Mouse (Mus musculus) embryonic facial prominence, embryonic 13.5 days (tissue): ENCODE results near the gene Upk3bl. TPM values are rescaled to one million over a fixed set of nuclear protein-coding genes. Genes with fewer than 3 reads are reported as not detected.
A peak's percentile ranks its signal among the peaks of the same experiment; 100 is the strongest.
"Not testable (repeated sequence)": the region's sequence is repeated elsewhere in the genome, so short reads cannot be mapped to it uniquely, and the experiment has no call there.

Experiments
- ATAC-seq: fragments of 200-750 bp; cut with Nextera tagmentation; 2 replicates; pipeline ENCODE4 v1.8.0; 2017; ENCODE audit warnings: low read depth; ENCODE audit not compliant: insufficient number of reproducible peaks, insufficient read depth, low FRiP score, low TSS enrichment
- H3K27ac ChIP-seq: fragments of 300-500 bp; sonication (generic); 2 replicates; pipeline ENCODE4 v1.5.1; 2015; ENCODE audit warnings: moderate library complexity, mild to moderate bottlenecking, inconsistent platforms
- H3K27me3 ChIP-seq: fragments of 300-500 bp; sonication (generic); 2 replicates; pipeline ENCODE4 v1.6.1; 2015; ENCODE audit warnings: mild to moderate bottlenecking, inconsistent platforms
- H3K36me3 ChIP-seq: fragments of 300-500 bp; sonication (generic); 2 replicates; pipeline ENCODE4 v1.6.1; 2015; ENCODE audit warnings: mild to moderate bottlenecking, inconsistent platforms
- H3K4me1 ChIP-seq: fragments of 300-500 bp; sonication (generic); 2 replicates; pipeline ENCODE4 v1.6.1; 2015; ENCODE audit warnings: inconsistent platforms
- H3K4me2 ChIP-seq: fragments of 300-500 bp; sonication (generic); 2 replicates; pipeline ENCODE4 v1.6.1; 2015; ENCODE audit warnings: moderate library complexity, mild to moderate bottlenecking, inconsistent platforms
- H3K4me3 ChIP-seq: fragments of 300-500 bp; sonication (generic); 2 replicates; pipeline ENCODE4 v1.5.1; 2015; ENCODE audit warnings: mild to moderate bottlenecking, inconsistent platforms
- H3K9ac ChIP-seq: fragments of 300-500 bp; sonication (generic); 2 replicates; pipeline ENCODE4 v1.6.1; 2015; ENCODE audit warnings: mild to moderate bottlenecking, inconsistent platforms
- H3K9me3 ChIP-seq: fragments of 300-500 bp; sonication (generic); 2 replicates; pipeline ENCODE4 v1.6.1; 2016; ENCODE audit warnings: inconsistent platforms
- WGBS: fragments of 180-500 bp; shearing (Covaris S2); methylation state at CpG from one replicate; pipeline ENCODE4 v1.1.7; 2015; ENCODE audit warnings: mixed read lengths; 5-methylcytosine and 5-hydroxymethylcytosine counted together
- microRNA-seq: library from miRNA; unstranded; fragments of <30 nt; microRNA quantifications from one replicate; pipeline ENCODE4, GENCODE M21; 2016
- polyA plus RNA-seq: library from polyadenylated mRNA; unstranded; fragments of >200 nt; fragmentation: Nextera tagmentation; extraction: Ambion mirVana; gene quantifications from 2 replicates; pipeline ENCODE4 v1.2.1, GENCODE M21; 2015

Gene Upk3bl
- polyA plus RNA-seq, 1 experiment from 2014 or later, result 6.3 TPM

DNA sequence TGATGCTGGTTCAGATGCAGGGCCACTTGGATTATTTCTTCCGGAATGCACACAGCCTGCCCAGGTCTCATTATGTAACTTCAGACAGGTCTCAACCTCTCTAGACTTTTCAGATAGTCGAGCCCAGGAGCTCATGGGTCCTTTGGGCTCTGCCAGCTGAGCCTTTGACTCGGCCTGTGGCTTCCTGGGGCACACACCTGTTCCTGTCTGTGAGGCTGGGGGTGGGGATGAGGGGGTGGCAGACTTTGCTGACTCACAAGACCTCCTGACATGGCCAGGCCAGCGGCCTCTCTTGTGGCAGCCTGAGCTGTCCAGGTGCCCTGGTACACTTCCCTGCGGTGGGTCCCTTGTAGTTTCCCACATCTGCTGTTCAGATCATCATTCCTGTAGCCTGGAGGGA is 37.6 kb downstream of the Upk3bl start:
- Histone ChIP-seq H3K4me2 (no peak overlapping the region), H3K9me3 (no peaks in the 10 kb centered on the region), H3K9ac (no peak overlapping the region), H3K36me3 (no peaks in the 10 kb centered on the region), H3K27me3 (0 out of 2 replicates have a peak, but pooled peaks cover 4% of the 10 kb centered on the region), H3K27ac (no peak overlapping the region), H3K4me1 (no peaks in the 10 kb centered on the region), H3K4me3 (no peak overlapping the region)
- 65% methylated on average over 5 of the region's 5 CpGs for WGBS
- ATAC-seq, result no peak

GRCm38 (mm10) chr5:136094249-136095010 is 40.1 kb downstream of the Upk3bl start:
- H3K4me1 ChIP-seq, result no peaks in the 10 kb centered on the region
- no peak for ATAC-seq
- H3K4me3 ChIP-seq, result no peak overlapping the region
- peaks cover 3% of the 10 kb centered on the region; the same call in 1 of the 2 replicates for H3K27me3 ChIP-seq
- H3K36me3 ChIP-seq, result no peaks in the 10 kb centered on the region
- no peaks in the 10 kb centered on the region for H3K9me3 ChIP-seq
- no peak overlapping the region for H3K4me2 ChIP-seq
- 44% methylated on average over 8 of the region's 8 CpGs for WGBS
- no peak overlapping the region for H3K27ac ChIP-seq
- H3K9ac ChIP-seq, result no peak overlapping the region

GRCm38 (mm10) chr5:136095089-136095488 is 40.8 kb downstream of the Upk3bl start:
- H3K9me3 ChIP-seq, result no peaks in the 10 kb centered on the region
- no peaks in the 10 kb centered on the region for H3K36me3 ChIP-seq
- no peaks in the 10 kb centered on the region for H3K4me1 ChIP-seq
- H3K27ac ChIP-seq, result no peak overlapping the region
- no peaks in the 10 kb centered on the region; the same call in 1 of the 2 replicates for H3K27me3 ChIP-seq
- ATAC-seq, result no peak
- no peak overlapping the region for H3K4me2 ChIP-seq
- H3K9ac ChIP-seq, result no peak overlapping the region
- 67% methylated on average over 7 of the region's 7 CpGs for WGBS
- no peak overlapping the region for H3K4me3 ChIP-seq

DNA sequence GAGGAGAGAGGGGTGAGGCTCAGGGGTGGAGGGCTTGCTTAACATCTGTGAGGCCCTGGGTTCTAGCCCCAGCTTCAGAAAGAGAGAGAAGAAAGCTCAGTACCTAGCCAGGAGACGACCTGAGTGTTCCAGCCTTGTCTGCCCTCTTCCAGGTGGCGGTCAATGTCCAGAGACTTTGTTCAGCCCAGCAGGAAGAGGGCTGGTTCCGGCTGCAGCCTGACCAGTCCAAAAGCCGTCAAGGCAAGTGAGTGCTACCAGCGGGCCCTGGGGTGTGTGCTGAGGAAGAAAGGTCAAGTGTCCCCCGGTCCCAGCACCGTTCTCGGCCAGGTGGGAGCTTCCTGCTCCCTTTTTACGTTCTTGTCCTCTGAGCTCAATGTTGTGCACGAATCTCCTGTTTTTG is 44.2 kb downstream of the Upk3bl start:
- no peaks in the 10 kb centered on the region; the same call in 1 of the 2 replicates for H3K36me3 ChIP-seq
- no peak overlapping the region for H3K9ac ChIP-seq
- no peaks in the 10 kb centered on the region for H3K9me3 ChIP-seq
- no peak overlapping the region for H3K4me3 ChIP-seq
- peaks cover 27% of the 10 kb centered on the region for H3K27me3 ChIP-seq
- no peak overlapping the region for H3K4me2 ChIP-seq
- peaks cover 9% of the 10 kb centered on the region for H3K4me1 ChIP-seq
- no peak for ATAC-seq
- H3K27ac ChIP-seq, result no peak overlapping the region
- 86% methylated on average over 10 of the region's 10 CpGs for WGBS

- Histone ChIP-seq H3K9me3 (no peaks in the 10 kb centered on the region), H3K27me3 (peaks cover 31% of the 10 kb centered on the region), H3K27ac (no peak overlapping the region), H3K4me2 (peak overlapping the region; percentile 67), H3K4me1 (peaks cover 9% of the 10 kb centered on the region), H3K9ac (peak overlapping the region; percentile 67), H3K4me3 (peak overlapping the region; percentile 35), H3K36me3 (peaks cover 5% of the 10 kb centered on the region; the same call in 1 of the 2 replicates)
- WGBS, result 7% methylated on average over 41 of the region's 41 CpGs
- no peak for ATAC-seq
Measured at GRCm38 (mm10) chr5:136102099-136102820, 48.0 kb downstream of the Upk3bl start.

- ATAC-seq, result no peak
- H3K27ac ChIP-seq, result no peak overlapping the region
- peaks cover 9% of the 10 kb centered on the region for H3K4me1 ChIP-seq
- no peak overlapping the region for H3K4me3 ChIP-seq
- H3K9ac ChIP-seq, result no peak overlapping the region
- H3K27me3 ChIP-seq, result peaks cover 31% of the 10 kb centered on the region
- H3K36me3 ChIP-seq, result peaks cover 5% of the 10 kb centered on the region; the same call in 1 of the 2 replicates
- 89% methylated on average over 5 of the region's 5 CpGs for WGBS
- H3K4me2 ChIP-seq, result no peak overlapping the region
- no peaks in the 10 kb centered on the region for H3K9me3 ChIP-seq
Measured at GRCm38 (mm10) chr5:136104511-136104910, 50.2 kb downstream of the Upk3bl start.

GRCm38 (mm10) chr5:136108486-136108885 is 54.2 kb downstream of the Upk3bl start:
- Histone ChIP-seq H3K9ac (no peak overlapping the region), H3K27me3 (peaks cover 4% of the 10 kb centered on the region; the same call in 1 of the 2 replicates), H3K36me3 (peaks cover 5% of the 10 kb centered on the region; the same call in 1 of the 2 replicates), H3K4me2 (no peak overlapping the region), H3K9me3 (no peaks in the 10 kb centered on the region), H3K4me3 (no peak overlapping the region), H3K4me1 (no peaks in the 10 kb centered on the region), H3K27ac (no peak overlapping the region)
- 44% methylated on average over 2 of the region's 2 CpGs for WGBS
- no peak for ATAC-seq

- H3K9me3 ChIP-seq, result no peaks in the 10 kb centered on the region
- WGBS, result 71% methylated on average over 3 of the region's 3 CpGs
- peaks cover 5% of the 10 kb centered on the region; the same call in 1 of the 2 replicates for H3K36me3 ChIP-seq
- no peak overlapping the region for H3K4me2 ChIP-seq
- H3K4me1 ChIP-seq, result no peaks in the 10 kb centered on the region
- ATAC-seq, result no peak
- no peak overlapping the region for H3K9ac ChIP-seq
- no peaks in the 10 kb centered on the region for H3K27me3 ChIP-seq
- H3K27ac ChIP-seq, result no peak overlapping the region
- no peak overlapping the region for H3K4me3 ChIP-seq
Measured at GRCm38 (mm10) chr5:136109042-136109441, 54.8 kb downstream of the Upk3bl start.

GRCm38 (mm10) chr5:136113546-136113945 is 59.3 kb downstream of the Upk3bl start:
- peaks cover 21% of the 10 kb centered on the region for H3K4me1 ChIP-seq
- H3K27me3 ChIP-seq, H3K36me3 ChIP-seq, H3K9me3 ChIP-seq, H3K9ac ChIP-seq, H3K27ac ChIP-seq, H3K4me2 ChIP-seq, ATAC-seq, H3K4me3 ChIP-seq: not testable (repeated sequence)
- 44% methylated on average over 4 of the region's 4 CpGs for WGBS

Small RNA genes within 50 kb of the gene (microRNA-seq; reads per million reads assigned to microRNA genes)
- gene Mir7035, result 0.55 reads per million

Other genes starting within 250 kb of the Upk3bl start
- gene Srrm3, start 247.6 kb upstream of the Upk3bl start, polyA plus RNA-seq, result 1.1 and 1.5 TPM in 2 replicates
- gene Hspb1, start 166.6 kb upstream of the Upk3bl start, polyA plus RNA-seq, result 107 and 149 TPM in 2 replicates
- gene Ywhag, start 119.9 kb upstream of the Upk3bl start, polyA plus RNA-seq, result 164 and 178 TPM in 2 replicates
- 3.9 TPM in 2 replicates for gene Ssc4d, start 80.0 kb upstream of the Upk3bl start, polyA plus RNA-seq
- not detected in 2 replicates for gene Zp3, start 74.4 kb upstream of the Upk3bl start, polyA plus RNA-seq
- 31.0 and 34.8 TPM in 2 replicates for gene Dtx2, start 59.7 kb upstream of the Upk3bl start, polyA plus RNA-seq
- gene Upk3b, start 16.0 kb upstream of the Upk3bl start, polyA plus RNA-seq, result 0.06 and 0.29 TPM in 2 replicates
- 10.8 and 12.7 TPM in 2 replicates for gene Rasa4, start 29.4 kb downstream of the Upk3bl start, polyA plus RNA-seq
- 218 and 243 TPM in 2 replicates for gene Polr2j, start 62.1 kb downstream of the Upk3bl start, polyA plus RNA-seq
- gene Lrwd1, start 81.6 kb downstream of the Upk3bl start, polyA plus RNA-seq, result 41.7 and 42.1 TPM in 2 replicates
- gene Alkbh4, start 81.7 kb downstream of the Upk3bl start, polyA plus RNA-seq, result 26.1 and 27.1 TPM in 2 replicates
- gene Orai2, start 116.2 kb downstream of the Upk3bl start, polyA plus RNA-seq, result 13.3 and 17.7 TPM in 2 replicates
- 53.0 and 57.5 TPM in 2 replicates for gene Prkrip1, start 144.5 kb downstream of the Upk3bl start, polyA plus RNA-seq
- 7.9 and 8.0 TPM in 2 replicates for gene Sh2b2, start 192.1 kb downstream of the Upk3bl start, polyA plus RNA-seq